Mouse (Mus musculus) ES-E14 (cell line): ENCODE results near the gene Cux1.

Source experiments
- CHD2 ChIP-seq: IDR thresholded peaks from 2 replicates; pipeline ENCODE4 v1.6.1; 2014; ENCODE audit warnings: mild to moderate bottlenecking, low read depth, low read length, inconsistent platforms
- HCFC1 ChIP-seq: IDR thresholded peaks from 2 replicates; pipeline ENCODE4 v1.6.1; 2012; ENCODE audit warnings: low read length, inconsistent platforms, borderline replicate concordance; ENCODE audit not compliant: insufficient read depth
- MAFK ChIP-seq: IDR thresholded peaks from 2 replicates; pipeline ENCODE4 v1.6.1; 2014; ENCODE audit warnings: mild to moderate bottlenecking, low read depth, low read length, inconsistent platforms; ENCODE audit not compliant: insufficient read depth
- ZC3H11A ChIP-seq: IDR thresholded peaks from 2 replicates; pipeline ENCODE4 v1.6.1; 2012; ENCODE audit warnings: low read depth, mild to moderate bottlenecking, inconsistent platforms, low read length, borderline replicate concordance

- TF ChIP-seq ZC3H11A (no peak), HCFC1 (no peak), CHD2 (no peak), MAFK (no peak)
Measured at GRCm38 (mm10) chr5:136396256-136396655, 171.0 kb downstream of the Cux1 start.
